In the genomic region with DNA sequence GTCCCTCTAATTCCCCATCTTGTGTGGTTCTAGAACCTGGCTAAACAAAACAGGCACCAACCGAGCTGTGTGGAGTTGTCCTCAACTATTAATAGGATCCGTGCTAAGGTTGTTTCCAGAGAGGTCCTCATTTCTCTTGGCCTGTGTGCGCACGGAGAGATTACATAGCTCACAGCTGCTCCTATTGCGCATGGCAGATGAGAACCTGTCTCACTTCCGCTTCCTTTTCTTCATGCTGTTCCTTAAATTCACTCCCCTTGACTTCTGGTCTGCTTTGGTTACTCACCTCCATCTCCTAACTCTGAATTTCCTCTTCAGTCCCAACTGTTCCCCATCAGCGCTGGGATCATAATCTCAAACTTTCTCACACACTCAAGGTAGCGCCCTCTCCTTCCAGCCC, we compare ENCODE assay signal across 18 mouse cellular contexts.
DNase-seq lines count a peak whose midpoint lies in the region; ATAC-seq lines count a peak whose summit lies in the region.
"Had no signal": no experiment of that assay in that cellular context is flagged by ENCODE, and none has a peak within 500 bp of the region (broad histone marks: within the 10 kb centered on the region; RNA-seq: fewer than 3 reads in every experiment).

No protein-coding gene starts in this region.

- no peaks in the 10 kb centered on the region for H3K36me3 ChIP-seq in heart, embryonic 11.5 days (ENCODE audit: control insufficient read depth, insufficient read depth, low read length)
- H3K36me3 ChIP-seq: embryonic facial prominence, embryonic 10.5 days; hindbrain, embryonic 10.5 days; intestine, embryonic 15.5 days had no signal

- H3K4me3 ChIP-seq in heart, embryonic 11.5 days (ENCODE audit: low read depth, low read length): no peak overlapping the region
- H3K4me3 ChIP-seq: embryonic facial prominence, embryonic 10.5 days; forebrain, embryonic 13.5 days; hindbrain, embryonic 10.5 days; intestine, embryonic 15.5 days had no signal

- no peak for ATAC-seq in heart, embryonic 11.5 days (replicated peaks; ENCODE audit: insufficient number of reproducible peaks, low FRiP score, low TSS enrichment)
- ATAC-seq in megakaryocyte, adult 5-6 weeks (ENCODE audit: poor library complexity, severe bottlenecking): peak; percentile 97
- ATAC-seq in monocyte, adult 5-6 weeks (replicated peaks; ENCODE audit: insufficient number of reproducible peaks, low FRiP score, low TSS enrichment, poor library complexity, severe bottlenecking): peak; percentile 56; the same call in 1 of the 2 replicates
- ATAC-seq in cerebellum, adult (ENCODE audit: insufficient number of reproducible peaks, low FRiP score, low TSS enrichment): no peak
- ATAC-seq: forebrain, embryonic 13.5 days; forebrain, postnatal 0 days; intestine, embryonic 15.5 days had no signal

- 68% methylated on average over 8 of the region's 8 CpGs for WGBS in heart, embryonic 11.5 days (ENCODE audit: insufficient replicate concordance)

- H3K27me3 ChIP-seq in heart, embryonic 11.5 days (ENCODE audit: control insufficient read depth, insufficient read depth, low read length): no peaks in the 10 kb centered on the region
- H3K27me3 ChIP-seq: forebrain, embryonic 13.5 days; intestine, embryonic 15.5 days had no signal

- peak; percentile 8 for DNase-seq in heart, adult 8-10 months (ENCODE audit: low spot score)
- peak; percentile 9 to 10 for DNase-seq in heart, postnatal 10 days
- no peak for DNase-seq in heart, postnatal 25 days (ENCODE audit: low spot score)
- DNase-seq: adrenal gland, adult 2 months; adrenal gland, postnatal 25 days; cerebellum, adult 2 months; cerebellum, postnatal 10 days; forebrain, postnatal 0 days; kidney, adult 18-20 months had no signal

- no peaks in the 10 kb centered on the region for H3K4me1 ChIP-seq in heart, embryonic 11.5 days (ENCODE audit: control insufficient read depth, insufficient read depth, low read length)
- H3K4me1 ChIP-seq: embryonic facial prominence, embryonic 10.5 days; forebrain, embryonic 13.5 days; hindbrain, embryonic 10.5 days; intestine, embryonic 15.5 days had no signal

- intact Hi-C loops in heart, postnatal 10 days (cut with DNase I): no loop called here
- intact Hi-C loops in heart, postnatal 25 days (cut with DNase I): no loop called here

- no peak overlapping the region for H3K9ac ChIP-seq in heart, embryonic 11.5 days (ENCODE audit: low read depth, low read length)
- H3K9ac ChIP-seq: forebrain, embryonic 13.5 days; forebrain, postnatal 0 days; hindbrain, embryonic 14.5 days; intestine, embryonic 15.5 days had no signal

- no peaks in the 10 kb centered on the region for H3K9me3 ChIP-seq in heart, embryonic 11.5 days (replicated peaks; ENCODE audit: control insufficient read depth, low read length)
- H3K9me3 ChIP-seq: embryonic facial prominence, embryonic 10.5 days; forebrain, embryonic 13.5 days; hindbrain, embryonic 10.5 days; intestine, embryonic 15.5 days had no signal

- H3K27ac ChIP-seq in heart, embryonic 11.5 days (ENCODE audit: low read depth, low read length): no peak overlapping the region
- H3K27ac ChIP-seq: embryonic facial prominence, embryonic 10.5 days; forebrain, embryonic 13.5 days; hindbrain, embryonic 10.5 days; hindbrain, embryonic 14.5 days; intestine, embryonic 15.5 days had no signal

- H3K4me2 ChIP-seq in heart, embryonic 11.5 days: no peak overlapping the region
- H3K4me2 ChIP-seq: forebrain, embryonic 13.5 days; hindbrain, embryonic 14.5 days; intestine, embryonic 15.5 days had no signal

Comparison
In these comparisons a context has a peak if more than half of its experiments do, and no peak if none do; other contexts are left out.
1. ATAC-seq: peak in megakaryocyte, adult 5-6 weeks (single experiment) and monocyte, adult 5-6 weeks (single experiment); none in heart, embryonic 11.5 days (single experiment) and cerebellum, adult (single experiment).